Mouse (Mus musculus): ENCODE data around the gene Olfr464. TPM values are rescaled to one million over a fixed set of nuclear protein-coding genes. Genes with fewer than 3 reads are reported as not detected.

Gene Olfr464
- 0.10 TPM in 1 of 2 replicates, not detected in the other for polyA plus RNA-seq (2016; fragmentation: Nextera tagmentation; extraction: Ambion mirVana)

GRCm38 (mm10) chr11:87920966-87921365 is at the start of gene Olfr464:
Olfr464 (minus strand) TSS chr11:87920967.
- no peak for ATAC-seq (ENCODE audit: insufficient number of reproducible peaks, insufficient read depth, low FRiP score, low TSS enrichment)
- H3K36me3 ChIP-seq, result no peaks in the 10 kb centered on the region
- H3K4me2 ChIP-seq (replicated peaks), result no peak within 1 kb of the TSS
- H3K4me3 ChIP-seq, result no peak within 1 kb of the TSS
- no peak within 1 kb of the TSS for H3K9ac ChIP-seq
- 31% methylated on average over 5 of the region's 5 CpGs for WGBS
- H3K27me3 ChIP-seq, result no peaks in the 10 kb centered on the region
- no peaks in the 10 kb centered on the region for H3K9me3 ChIP-seq
- H3K4me1 ChIP-seq, result no peaks in the 10 kb centered on the region
- no peak within 1 kb of the TSS for H3K27ac ChIP-seq

GRCm38 (mm10) chr11:87968356-87969122 is 47.8 kb upstream of the Olfr464 start:
- 0 out of 2 replicates have a peak overlapping the region, but pooled peaks have one; percentile 19 for H3K4me3 ChIP-seq

GRCm38 (mm10) chr11:87967692-87968289 is 47.0 kb upstream of the Olfr464 start:
- Histone ChIP-seq H3K4me2 (replicated peaks) (peak overlapping the region; percentile 43), H3K27me3 (no peaks in the 10 kb centered on the region), H3K9me3 (no peaks in the 10 kb centered on the region), H3K36me3 (no peaks in the 10 kb centered on the region), H3K9ac (no peak overlapping the region), H3K4me3 (0 out of 2 replicates have a peak overlapping the region, but pooled peaks have one; percentile 19), H3K27ac (no peak overlapping the region), H3K4me1 (peaks cover 8% of the 10 kb centered on the region; the same call in 1 of the 2 replicates)
- no peak for ATAC-seq (ENCODE audit: insufficient number of reproducible peaks, insufficient read depth, low FRiP score, low TSS enrichment)
- 2% methylated on average over 16 of the region's 17 CpGs for WGBS

More at GRCm38 (mm10) chr11:87968356-87969122, 47.8 kb upstream of the Olfr464 start:
- 19% methylated on average over 13 of the region's 20 CpGs for WGBS
- no peak overlapping the region for H3K27ac ChIP-seq
- no peaks in the 10 kb centered on the region for H3K27me3 ChIP-seq
- no peak for ATAC-seq (ENCODE audit: insufficient number of reproducible peaks, insufficient read depth, low FRiP score, low TSS enrichment)
- peak overlapping the region; percentile 43 for H3K4me2 ChIP-seq (replicated peaks)
- H3K9ac ChIP-seq, result no peak overlapping the region
- no peaks in the 10 kb centered on the region for H3K36me3 ChIP-seq
- peaks cover 8% of the 10 kb centered on the region; the same call in 1 of the 2 replicates for H3K4me1 ChIP-seq
- H3K9me3 ChIP-seq, result no peaks in the 10 kb centered on the region

GRCm38 (mm10) chr11:87966214-87966613 is 45.4 kb upstream of the Olfr464 start:
- H3K36me3 ChIP-seq, result no peaks in the 10 kb centered on the region
- 29% methylated on average over 10 of the region's 10 CpGs for WGBS
- H3K4me3 ChIP-seq, result no peak overlapping the region
- H3K9me3 ChIP-seq, result no peaks in the 10 kb centered on the region
- H3K4me1 ChIP-seq, result peaks cover 8% of the 10 kb centered on the region; the same call in 1 of the 2 replicates
- ATAC-seq (ENCODE audit: insufficient number of reproducible peaks, insufficient read depth, low FRiP score, low TSS enrichment), result peak; percentile 87
- H3K27ac ChIP-seq, result no peak overlapping the region
- no peak overlapping the region for H3K9ac ChIP-seq
- no peak overlapping the region for H3K4me2 ChIP-seq (replicated peaks)
- no peaks in the 10 kb centered on the region for H3K27me3 ChIP-seq

GRCm38 (mm10) chr11:87965293-87965692 is 44.5 kb upstream of the Olfr464 start:
- H3K36me3 ChIP-seq, result no peaks in the 10 kb centered on the region
- 36% methylated on average over 3 of the region's 3 CpGs for WGBS
- no peak overlapping the region for H3K9ac ChIP-seq
- no peaks in the 10 kb centered on the region for H3K9me3 ChIP-seq
- no peak overlapping the region for H3K4me3 ChIP-seq
- ATAC-seq (ENCODE audit: insufficient number of reproducible peaks, insufficient read depth, low FRiP score, low TSS enrichment), result no peak
- H3K27ac ChIP-seq, result no peak overlapping the region
- H3K27me3 ChIP-seq, result no peaks in the 10 kb centered on the region
- no peak overlapping the region for H3K4me2 ChIP-seq (replicated peaks)
- H3K4me1 ChIP-seq, result peaks cover 8% of the 10 kb centered on the region; the same call in 1 of the 2 replicates

GRCm38 (mm10) chr11:87957066-87957465 is 36.3 kb upstream of the Olfr464 start:
- no peak overlapping the region for H3K27ac ChIP-seq
- no peaks in the 10 kb centered on the region for H3K9me3 ChIP-seq
- no peak overlapping the region for H3K4me2 ChIP-seq (replicated peaks)
- no peak overlapping the region for H3K4me3 ChIP-seq
- ATAC-seq (ENCODE audit: insufficient number of reproducible peaks, insufficient read depth, low FRiP score, low TSS enrichment), result no peak
- H3K9ac ChIP-seq, result no peak overlapping the region
- H3K27me3 ChIP-seq, result no peaks in the 10 kb centered on the region
- 35% methylated on average over 7 of the region's 7 CpGs for WGBS
- no peaks in the 10 kb centered on the region for H3K36me3 ChIP-seq
- no peaks in the 10 kb centered on the region for H3K4me1 ChIP-seq

GRCm38 (mm10) chr11:87955144-87955543 is 34.4 kb upstream of the Olfr464 start:
- no peak for ATAC-seq (ENCODE audit: insufficient number of reproducible peaks, insufficient read depth, low FRiP score, low TSS enrichment)
- Histone ChIP-seq H3K36me3 (no peaks in the 10 kb centered on the region), H3K9ac (no peak overlapping the region), H3K4me2 (replicated peaks) (no peak overlapping the region), H3K27me3 (no peaks in the 10 kb centered on the region), H3K4me3 (no peak overlapping the region), H3K9me3 (no peaks in the 10 kb centered on the region), H3K4me1 (no peaks in the 10 kb centered on the region), H3K27ac (no peak overlapping the region)
- WGBS, result 9% methylated on average over 1 of the region's 1 CpGs

GRCm38 (mm10) chr11:87949990-87950389 is 29.2 kb upstream of the Olfr464 start:
- ATAC-seq (ENCODE audit: insufficient number of reproducible peaks, insufficient read depth, low FRiP score, low TSS enrichment), result no peak
- WGBS, result 2% methylated on average over 2 of the region's 2 CpGs
- H3K27ac ChIP-seq, result no peak overlapping the region
- no peak overlapping the region for H3K9ac ChIP-seq
- H3K4me2 ChIP-seq (replicated peaks), result no peak overlapping the region
- H3K4me1 ChIP-seq, result 0 out of 2 replicates have a peak, but pooled peaks cover 3% of the 10 kb centered on the region
- H3K27me3 ChIP-seq, result 0 out of 2 replicates have a peak, but pooled peaks cover 2% of the 10 kb centered on the region
- no peaks in the 10 kb centered on the region for H3K9me3 ChIP-seq
- H3K36me3 ChIP-seq, result no peaks in the 10 kb centered on the region
- no peak overlapping the region for H3K4me3 ChIP-seq

GRCm38 (mm10) chr11:87935467-87935866 is 14.7 kb upstream of the Olfr464 start:
- H3K9ac ChIP-seq, result no peak overlapping the region
- 65% methylated on average over 3 of the region's 3 CpGs for WGBS
- H3K27ac ChIP-seq, result no peak overlapping the region
- no peak overlapping the region for H3K4me2 ChIP-seq (replicated peaks)
- no peak overlapping the region for H3K4me3 ChIP-seq
- no peaks in the 10 kb centered on the region for H3K9me3 ChIP-seq
- H3K4me1 ChIP-seq, result no peaks in the 10 kb centered on the region
- no peak for ATAC-seq (ENCODE audit: insufficient number of reproducible peaks, insufficient read depth, low FRiP score, low TSS enrichment)
- H3K27me3 ChIP-seq, result no peaks in the 10 kb centered on the region
- H3K36me3 ChIP-seq, result no peaks in the 10 kb centered on the region

- 78% methylated on average over 2 of the region's 2 CpGs for WGBS
Observed at GRCm38 (mm10) chr11:87933731-87934130, 13.0 kb upstream of the Olfr464 start.

GRCm38 (mm10) chr11:87930348-87930747 is 9.6 kb upstream of the Olfr464 start:
- ATAC-seq (ENCODE audit: insufficient number of reproducible peaks, insufficient read depth, low FRiP score, low TSS enrichment), result no peak

More at GRCm38 (mm10) chr11:87933731-87934130, 13.0 kb upstream of the Olfr464 start:
- H3K4me2 ChIP-seq (replicated peaks), result no peak overlapping the region
- no peaks in the 10 kb centered on the region for H3K36me3 ChIP-seq
- H3K4me3 ChIP-seq, result no peak overlapping the region
- H3K9me3 ChIP-seq, result no peaks in the 10 kb centered on the region
- H3K9ac ChIP-seq, result no peak overlapping the region
- no peaks in the 10 kb centered on the region for H3K4me1 ChIP-seq
- ATAC-seq (ENCODE audit: insufficient number of reproducible peaks, insufficient read depth, low FRiP score, low TSS enrichment), result no peak
- H3K27ac ChIP-seq, result no peak overlapping the region
- no peaks in the 10 kb centered on the region for H3K27me3 ChIP-seq

GRCm38 (mm10) chr11:87920301-87920700 is 466 bp downstream of the Olfr464 start:
- H3K4me1 ChIP-seq, result no peaks in the 10 kb centered on the region
- 70% methylated on average over 2 of the region's 2 CpGs for WGBS
- no peaks in the 10 kb centered on the region for H3K36me3 ChIP-seq
- H3K27me3 ChIP-seq, result no peaks in the 10 kb centered on the region
- no peak overlapping the region for H3K27ac ChIP-seq
- no peak overlapping the region for H3K4me3 ChIP-seq
- H3K9me3 ChIP-seq, result no peaks in the 10 kb centered on the region
- H3K4me2 ChIP-seq (replicated peaks), result no peak overlapping the region
- ATAC-seq (ENCODE audit: insufficient number of reproducible peaks, insufficient read depth, low FRiP score, low TSS enrichment), result no peak
- no peak overlapping the region for H3K9ac ChIP-seq

More at GRCm38 (mm10) chr11:87930348-87930747, 9.6 kb upstream of the Olfr464 start:
- Histone ChIP-seq H3K4me3 (no peak overlapping the region), H3K27me3 (no peaks in the 10 kb centered on the region), H3K27ac (no peak overlapping the region), H3K4me1 (no peaks in the 10 kb centered on the region), H3K9me3 (no peaks in the 10 kb centered on the region), H3K9ac (no peak overlapping the region), H3K4me2 (replicated peaks) (no peak overlapping the region), H3K36me3 (no peaks in the 10 kb centered on the region)
- 86% methylated on average over 2 of the region's 2 CpGs for WGBS

Measured in embryonic facial prominence, embryonic 12.5 days (tissue).